Mouse (Mus musculus): Measurements from ENCODE around the gene Fga. TPM values are rescaled to one million over a fixed set of nuclear protein-coding genes. Genes with fewer than 3 reads are reported as not detected.

Fga gene
- polyA plus RNA-seq, 2 experiments, result 203 to 506 TPM

- H3K9me3 ChIP-seq (ENCODE audit: control insufficient read depth, low read length), result no peaks in the 10 kb centered on the region
- TF ChIP-seq EP300 (IDR thresholded peaks at IDR 0.05; ENCODE audit: low read depth) (no peak), CTCF (IDR thresholded peaks at IDR 0.05; ENCODE audit: low read depth) (no peak)
- no peaks in the 10 kb centered on the region for H3K27me3 ChIP-seq (ENCODE audit: control insufficient read depth, insufficient read depth, low read length)
- H3K36me3 ChIP-seq (replicated peaks; ENCODE audit: control insufficient read depth, insufficient read depth, low read depth), result no peaks in the 10 kb centered on the region
- no peak overlapping the region for H3K4me2 ChIP-seq (ENCODE audit: low read depth)
- ATAC-seq (ENCODE audit: insufficient read depth) (peak; percentile 80), DNase-seq (ENCODE audit: low read depth in 3 of 3, low spot score in 3 of 3) (peak in 2 of 3 experiments; percentile 27 to 28)
- H3K4me3 ChIP-seq (ENCODE audit: insufficient read depth in 1 of 2, low read depth in 2 of 2, low read length in 2 of 2), result no peak overlapping the region; a peak in 1 of 4 replicates
- 51% methylated on average over 2 of the region's 2 CpGs for WGBS (ENCODE audit: insufficient replicate concordance)
- no peak overlapping the region for H3K9ac ChIP-seq (replicated peaks)
- peaks cover 0 to 7% of the 10 kb centered on the region in 2 experiments; a peak in 2 of 4 replicates for H3K4me1 ChIP-seq (replicated peaks; ENCODE audit: control insufficient read depth in 2 of 2, insufficient read depth in 2 of 2, low read length in 1 of 2)
- H3K27ac ChIP-seq, result no peak overlapping the region
Observed at GRCm38 (mm10) chr3:83020387-83020786, 5.5 kb upstream of the Fga start.

GRCm38 (mm10) chr3:83021176-83021575 lies 4.7 kb upstream of the Fga start:
- 70% methylated on average over 5 of the region's 5 CpGs for WGBS (ENCODE audit: insufficient replicate concordance)
- no peaks in the 10 kb centered on the region for H3K36me3 ChIP-seq (replicated peaks; ENCODE audit: control insufficient read depth, insufficient read depth, low read depth)

GRCm38 (mm10) chr3:83025036-83025435 lies 840 bp upstream of the Fga start:
- H3K4me2 ChIP-seq (ENCODE audit: low read depth), result no peak overlapping the region; the same call in 1 of the 2 replicates
- no peaks in the 10 kb centered on the region for H3K36me3 ChIP-seq (replicated peaks; ENCODE audit: control insufficient read depth, insufficient read depth, low read depth)
- H3K4me3 ChIP-seq (ENCODE audit: insufficient read depth in 1 of 2, low read depth in 2 of 2, low read length in 2 of 2), result no peak overlapping the region
- no peak overlapping the region for H3K9ac ChIP-seq (replicated peaks)
- H3K9me3 ChIP-seq (ENCODE audit: control insufficient read depth, low read length), result no peaks in the 10 kb centered on the region
- DNase-seq (ENCODE audit: low read depth in 3 of 3, low spot score in 3 of 3) (no peak), ATAC-seq (ENCODE audit: insufficient read depth) (no peak)
- TF ChIP-seq CTCF (IDR thresholded peaks at IDR 0.05; ENCODE audit: low read depth), result no peak
- no peak for TF ChIP-seq EP300 (IDR thresholded peaks at IDR 0.05; ENCODE audit: low read depth)
- no peaks in the 10 kb centered on the region for H3K27me3 ChIP-seq (ENCODE audit: control insufficient read depth, insufficient read depth, low read length)
- 67% methylated on average over 6 of the region's 6 CpGs for WGBS (ENCODE audit: insufficient replicate concordance)
- no peak overlapping the region for H3K27ac ChIP-seq
- peaks cover 0 to 8% of the 10 kb centered on the region in 2 experiments; a peak in 2 of 4 replicates for H3K4me1 ChIP-seq (replicated peaks; ENCODE audit: control insufficient read depth in 2 of 2, insufficient read depth in 2 of 2, low read length in 1 of 2)

More at GRCm38 (mm10) chr3:83021176-83021575, 4.7 kb upstream of the Fga start:
- Histone ChIP-seq H3K4me3 (ENCODE audit: insufficient read depth in 1 of 2, low read depth in 2 of 2, low read length in 2 of 2) (no peak overlapping the region), H3K27ac (no peak overlapping the region), H3K27me3 (ENCODE audit: control insufficient read depth, insufficient read depth, low read length) (no peaks in the 10 kb centered on the region), H3K4me2 (ENCODE audit: low read depth) (no peak overlapping the region), H3K4me1 (replicated peaks; ENCODE audit: control insufficient read depth in 2 of 2, insufficient read depth in 2 of 2, low read length in 1 of 2) (peaks cover 0 to 8% of the 10 kb centered on the region in 2 experiments; a peak in 2 of 4 replicates), H3K9ac (replicated peaks) (no peak overlapping the region), H3K9me3 (ENCODE audit: control insufficient read depth, low read length) (no peaks in the 10 kb centered on the region)
- DNase-seq (ENCODE audit: low read depth in 3 of 3, low spot score in 3 of 3), result no peak
- TF ChIP-seq EP300 (IDR thresholded peaks at IDR 0.05; ENCODE audit: low read depth) (no peak), CTCF (IDR thresholded peaks at IDR 0.05; ENCODE audit: low read depth) (no peak)
- no peak for ATAC-seq (ENCODE audit: insufficient read depth)

GRCm38 (mm10) chr3:83027546-83028251 lies 1.8 kb downstream of the Fga start:
- Histone ChIP-seq H3K9ac (replicated peaks) (no peak overlapping the region), H3K9me3 (ENCODE audit: control insufficient read depth, low read length) (no peaks in the 10 kb centered on the region), H3K36me3 (replicated peaks; ENCODE audit: control insufficient read depth, insufficient read depth, low read depth) (no peaks in the 10 kb centered on the region), H3K4me3 (ENCODE audit: insufficient read depth in 1 of 2, low read depth in 2 of 2, low read length in 2 of 2) (peak overlapping the region; percentile 29 to 42; a peak in 3 of 4 replicates), H3K27ac (no peak overlapping the region), H3K4me1 (replicated peaks; ENCODE audit: control insufficient read depth in 2 of 2, insufficient read depth in 2 of 2, low read length in 1 of 2) (0 out of 4 replicates have a peak, but pooled peaks cover 0 to 2% of the 10 kb centered on the region in 2 experiments), H3K27me3 (ENCODE audit: control insufficient read depth, insufficient read depth, low read length) (no peaks in the 10 kb centered on the region), H3K4me2 (ENCODE audit: low read depth) (peak overlapping the region; percentile 50)
- ATAC-seq (ENCODE audit: insufficient read depth), result no peak
- 75% methylated on average over 9 of the region's 9 CpGs for WGBS (ENCODE audit: insufficient replicate concordance)
- TF ChIP-seq EP300 (IDR thresholded peaks at IDR 0.05; ENCODE audit: low read depth) (no peak), CTCF (IDR thresholded peaks at IDR 0.05; ENCODE audit: low read depth) (no peak)
- DNase-seq (ENCODE audit: low read depth in 3 of 3, low spot score in 3 of 3), result no peak

- WGBS (ENCODE audit: insufficient replicate concordance), result 65% methylated on average over 4 of the region's 4 CpGs
- Histone ChIP-seq H3K27me3 (ENCODE audit: control insufficient read depth, insufficient read depth, low read length) (no peaks in the 10 kb centered on the region), H3K9me3 (ENCODE audit: control insufficient read depth, low read length) (no peaks in the 10 kb centered on the region), H3K4me3 (ENCODE audit: insufficient read depth in 1 of 2, low read depth in 2 of 2, low read length in 2 of 2) (no peak overlapping the region), H3K27ac (no peak overlapping the region), H3K4me1 (replicated peaks; ENCODE audit: control insufficient read depth in 2 of 2, insufficient read depth in 2 of 2, low read length in 1 of 2) (0 out of 4 replicates have a peak, but pooled peaks cover 0 to 2% of the 10 kb centered on the region in 2 experiments), H3K36me3 (replicated peaks; ENCODE audit: control insufficient read depth, insufficient read depth, low read depth) (no peaks in the 10 kb centered on the region; the same call in 1 of the 2 replicates), H3K9ac (replicated peaks) (no peak overlapping the region), H3K4me2 (ENCODE audit: low read depth) (peak overlapping the region; percentile 2; the same call in 1 of the 2 replicates)
- no peak for ATAC-seq (ENCODE audit: insufficient read depth)
- no peak for DNase-seq (ENCODE audit: low read depth in 3 of 3, low spot score in 3 of 3)
- TF ChIP-seq CTCF (IDR thresholded peaks at IDR 0.05; ENCODE audit: low read depth) (no peak), EP300 (IDR thresholded peaks at IDR 0.05; ENCODE audit: low read depth) (no peak)
Observed at GRCm38 (mm10) chr3:83030331-83030730, 4.5 kb downstream of the Fga start.

All from liver, embryonic 14.5 days (tissue).